Mouse (Mus musculus): ENCODE data around the gene Gtf2h3.

Gene Gtf2h3

GRCm38 (mm10) chr5:124636694-124637093 lies 57.8 kb downstream of the Gtf2h3 start:
- no peak for DNase-seq (ENCODE audit: low spot score)

GRCm38 (mm10) chr5:124637300-124637699 lies 58.4 kb downstream of the Gtf2h3 start:
- DNase-seq (ENCODE audit: low spot score), result no peak

- DNase-seq (ENCODE audit: low spot score), result no peak
Observed at GRCm38 (mm10) chr5:124637836-124638235, 58.9 kb downstream of the Gtf2h3 start.
